Mouse (Mus musculus) retina, postnatal 1 day (tissue): ENCODE data around the gene Snrpf.
"Not testable (repeated sequence)": the region's sequence is repeated elsewhere in the genome, so short reads cannot be mapped to it uniquely, and the experiment has no call there.

Source experiments
- DNase-seq: peaks from one replicate; pipeline ENCODE4 v3.0.0-alpha.2; 2012

The Snrpf gene

DNA sequence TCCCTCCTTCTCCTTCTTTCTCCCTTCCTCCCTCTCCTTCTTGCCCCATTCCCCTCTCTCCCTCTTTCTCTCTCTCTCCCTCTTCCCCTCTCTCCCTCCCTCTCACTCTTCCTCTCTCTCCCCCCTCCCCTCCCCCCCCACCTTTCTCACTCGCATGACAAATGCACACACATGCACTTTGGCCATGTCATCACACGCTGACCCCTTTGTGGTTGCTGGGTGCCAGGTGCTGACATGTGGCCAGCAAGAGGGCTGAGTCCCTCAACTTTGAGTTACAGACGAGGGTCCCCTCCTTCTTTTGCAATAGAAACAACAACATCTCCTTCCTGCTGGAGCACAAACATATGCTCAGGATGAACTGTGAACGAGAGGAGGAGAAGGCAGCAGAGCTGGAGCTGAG lies 14.5 kb downstream of the Snrpf start:
- no peak for DNase-seq

DNA sequence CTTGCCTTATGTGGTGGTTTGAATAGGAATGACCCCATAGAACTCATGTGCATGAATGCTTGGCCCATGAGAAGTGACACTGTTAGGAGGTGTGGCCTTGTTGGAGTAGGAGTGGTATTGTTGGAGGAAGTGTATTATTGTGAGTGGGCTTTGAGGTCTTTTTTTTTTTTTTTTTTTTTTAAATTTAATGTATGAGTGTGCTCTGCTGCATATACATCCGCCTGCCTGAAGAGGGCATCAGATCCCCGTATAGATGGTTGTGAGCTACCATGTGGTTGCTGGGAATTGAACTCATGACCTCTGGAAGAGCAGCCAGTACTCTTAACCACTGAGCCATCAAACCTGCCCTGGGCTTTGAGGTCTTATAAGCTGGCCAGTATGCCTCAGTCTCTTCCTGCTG lies 17.3 kb downstream of the Snrpf start:
- DNase-seq: no peak

DNA sequence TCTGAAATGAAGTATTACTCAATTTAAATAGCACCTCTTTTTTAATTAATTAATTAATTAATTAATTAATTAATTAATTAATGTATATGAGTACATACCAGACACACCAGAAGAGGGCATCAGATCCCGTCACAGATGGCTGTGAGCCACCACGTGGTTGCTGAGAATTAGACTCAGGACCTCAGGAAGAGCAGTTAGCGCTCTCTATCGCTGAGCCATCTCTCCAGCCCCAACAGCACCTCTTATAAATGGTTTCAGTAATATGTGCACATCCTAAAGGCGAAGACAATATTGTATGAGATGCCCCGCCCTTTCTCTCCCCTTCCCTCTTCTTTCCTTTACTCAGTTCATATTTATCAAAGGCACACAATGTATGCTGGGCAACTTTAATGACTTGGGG lies 20.8 kb downstream of the Snrpf start:
- no peak for DNase-seq

DNA sequence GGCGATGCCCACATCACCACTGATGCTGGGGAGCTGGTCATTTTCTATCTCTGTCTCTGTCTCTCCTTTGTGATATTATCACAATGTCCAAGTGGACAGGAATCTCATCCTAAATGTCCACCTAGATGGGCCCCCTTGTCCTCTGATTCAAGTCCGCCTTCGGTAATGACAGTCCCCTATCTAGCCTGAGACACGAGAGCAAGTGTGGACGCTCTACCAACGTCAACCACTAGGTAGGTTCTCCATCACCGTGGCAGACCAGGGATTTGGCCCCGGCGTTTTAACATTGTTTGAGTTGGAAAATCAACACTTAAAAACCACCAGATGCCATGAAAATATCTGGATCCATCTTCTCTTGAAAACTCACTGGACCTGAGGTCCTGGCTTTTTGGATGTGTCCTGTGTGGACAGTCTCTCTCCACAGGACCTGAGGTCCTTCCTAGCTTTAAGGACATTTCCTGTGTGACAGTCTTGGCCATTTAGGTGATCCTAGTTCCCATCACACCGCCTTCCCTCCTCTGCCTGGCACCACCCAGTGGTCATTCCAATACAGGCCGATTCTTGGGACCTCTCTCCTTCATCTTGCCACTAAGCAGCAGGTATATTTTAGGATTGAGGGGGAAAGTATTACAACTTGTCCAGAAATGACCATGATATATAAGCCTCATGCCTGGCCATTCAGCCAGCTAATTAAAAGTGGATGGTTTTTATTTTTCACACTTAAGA lies 21.5 kb downstream of the Snrpf start:
- no peak for DNase-seq

DNA sequence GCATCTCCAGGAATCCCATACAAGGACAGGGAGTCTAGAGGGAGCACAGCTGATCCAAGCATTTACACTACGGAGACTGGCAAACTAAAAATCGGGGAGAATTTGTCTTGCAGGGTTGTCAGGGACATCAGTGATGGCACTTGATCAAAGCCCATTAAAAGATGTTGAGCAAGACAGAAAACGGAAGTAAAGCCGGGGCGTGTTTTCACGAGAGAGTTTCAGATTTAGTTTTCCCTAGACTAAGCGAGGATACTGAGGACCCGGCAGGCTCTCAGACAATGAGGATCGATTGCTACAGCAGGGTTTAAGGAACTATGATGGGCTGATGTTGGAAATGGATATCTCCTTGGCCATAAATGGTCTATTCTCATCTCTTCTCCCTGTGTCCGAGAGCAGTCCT lies 22.4 kb downstream of the Snrpf start:
- no peak for DNase-seq

DNA sequence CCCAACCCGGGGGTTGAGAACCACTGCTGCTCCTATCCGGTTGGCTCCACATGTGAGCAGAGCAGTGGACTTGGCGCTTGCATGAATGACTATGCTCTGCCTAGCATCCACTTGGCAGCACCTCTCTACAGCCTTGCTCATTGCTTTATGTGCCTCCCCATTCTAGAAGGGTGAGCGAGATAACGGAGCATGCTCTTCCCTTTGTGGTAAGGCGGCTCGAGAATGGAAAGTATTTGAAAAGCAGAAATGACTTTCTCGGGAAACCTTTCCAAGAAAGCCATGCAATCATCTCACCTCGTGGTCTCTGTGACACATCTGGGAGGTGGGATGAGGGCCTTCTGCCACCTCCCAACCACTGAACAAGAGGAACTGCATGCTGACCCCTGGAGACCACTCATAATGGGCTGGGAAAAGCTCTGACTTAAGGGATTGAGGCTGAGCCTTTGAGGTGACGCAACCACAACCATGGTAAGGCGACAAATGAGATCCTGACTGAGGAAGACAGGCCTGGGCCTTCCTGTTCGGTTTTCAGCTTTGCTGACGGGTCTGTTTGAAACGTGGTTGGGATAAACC lies 24.9 kb downstream of the Snrpf start:
- DNase-seq: no peak

DNA sequence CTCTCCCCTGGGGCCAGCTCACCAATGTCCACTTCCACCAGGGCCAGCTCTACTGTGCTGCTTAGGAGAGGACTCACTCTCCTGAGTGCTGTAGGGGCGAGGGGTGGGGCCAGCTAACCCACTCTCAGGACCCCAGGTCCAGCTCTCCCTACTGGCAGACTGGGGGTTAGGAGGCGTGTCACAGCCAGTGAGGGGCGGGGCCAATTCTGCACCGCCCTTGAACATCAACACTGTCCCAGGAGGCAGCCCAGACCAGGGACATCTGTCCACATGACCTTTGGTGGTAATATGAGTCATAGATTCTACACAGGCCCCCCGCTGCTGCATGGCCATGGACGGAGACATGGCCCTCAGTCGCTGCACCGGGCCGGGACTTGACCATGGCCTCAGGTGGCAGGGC lies 29.7 kb downstream of the Snrpf start:
- DNase-seq: peak; percentile 14

DNA sequence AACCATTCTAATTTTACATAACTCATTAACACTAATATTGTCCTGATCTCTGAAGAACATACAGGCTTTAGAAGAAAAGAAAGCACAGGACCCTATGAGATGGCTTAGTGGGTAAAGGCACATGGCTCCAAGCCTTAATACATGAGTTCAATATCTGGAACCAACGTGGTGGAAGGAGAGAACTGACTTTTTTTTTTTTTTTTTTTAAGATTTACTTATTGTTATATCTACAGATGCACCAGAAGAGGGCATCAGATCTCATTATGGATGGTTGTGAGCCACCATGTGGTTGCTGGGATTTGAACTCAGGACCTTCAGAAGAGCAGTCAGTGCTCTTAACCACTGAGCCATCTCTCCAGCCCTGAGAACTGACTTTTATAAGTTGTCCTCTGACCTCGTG lies 31.5 kb downstream of the Snrpf start:
- not testable (repeated sequence) for DNase-seq

DNA sequence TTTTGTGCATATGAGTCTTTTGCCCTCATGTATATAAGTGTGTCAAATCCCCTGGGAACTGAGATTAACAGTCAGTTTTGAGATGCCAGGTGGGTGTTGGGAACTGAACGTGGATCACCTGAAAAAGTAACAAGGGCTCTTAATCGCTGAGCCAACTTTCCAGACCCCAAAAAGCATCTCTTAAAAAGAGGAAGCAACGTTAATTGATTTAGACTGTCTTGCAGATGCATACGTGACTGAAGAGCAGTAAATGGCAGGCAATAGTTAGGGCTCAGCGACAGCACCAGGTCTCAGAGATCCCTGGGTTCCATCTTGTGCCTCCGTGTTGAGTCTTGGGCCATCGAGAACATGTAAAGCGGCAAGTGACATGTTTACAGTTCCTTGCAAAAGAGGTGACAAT lies 36.9 kb downstream of the Snrpf start:
- no peak for DNase-seq

DNA sequence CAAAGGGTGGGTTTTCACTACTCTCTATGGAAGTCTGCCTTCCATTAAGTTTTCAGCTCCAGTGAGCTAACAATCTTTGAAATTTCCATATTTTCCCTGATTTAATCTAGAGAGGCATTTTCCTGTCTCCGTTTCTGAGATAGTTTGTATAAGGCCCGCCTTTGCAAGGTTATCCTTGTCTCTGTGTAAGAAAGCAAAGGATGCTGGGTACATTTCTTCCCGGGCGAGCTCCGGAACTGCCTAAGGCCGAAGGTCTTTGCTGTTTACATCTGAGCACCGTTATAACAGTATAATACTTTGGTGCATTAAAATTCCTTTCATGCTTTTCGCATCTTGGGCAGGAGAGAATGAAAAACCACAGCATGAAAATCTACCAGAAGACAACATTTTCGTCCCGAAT lies 39.7 kb downstream of the Snrpf start:
- DNase-seq: no peak

DNA sequence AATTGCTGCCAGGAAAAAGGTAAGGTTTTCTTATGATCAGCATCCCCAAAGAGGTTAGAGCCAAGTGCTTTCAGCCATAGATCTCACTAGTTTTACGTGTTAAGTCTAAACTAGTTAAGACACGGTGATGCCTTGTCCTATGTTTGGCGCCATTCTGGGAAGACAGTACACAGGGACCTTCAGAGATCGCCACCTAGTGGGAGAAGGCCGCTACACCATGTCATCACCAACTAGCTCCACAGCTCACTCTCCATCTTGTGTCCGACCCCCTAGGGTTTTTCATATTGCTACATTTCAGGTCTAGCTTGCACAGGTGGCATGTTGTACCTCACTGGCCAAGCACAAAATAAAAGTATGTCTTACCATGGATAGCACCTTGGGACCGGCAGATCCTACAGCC lies 40.5 kb downstream of the Snrpf start:
- peak; percentile 88 for DNase-seq

DNA sequence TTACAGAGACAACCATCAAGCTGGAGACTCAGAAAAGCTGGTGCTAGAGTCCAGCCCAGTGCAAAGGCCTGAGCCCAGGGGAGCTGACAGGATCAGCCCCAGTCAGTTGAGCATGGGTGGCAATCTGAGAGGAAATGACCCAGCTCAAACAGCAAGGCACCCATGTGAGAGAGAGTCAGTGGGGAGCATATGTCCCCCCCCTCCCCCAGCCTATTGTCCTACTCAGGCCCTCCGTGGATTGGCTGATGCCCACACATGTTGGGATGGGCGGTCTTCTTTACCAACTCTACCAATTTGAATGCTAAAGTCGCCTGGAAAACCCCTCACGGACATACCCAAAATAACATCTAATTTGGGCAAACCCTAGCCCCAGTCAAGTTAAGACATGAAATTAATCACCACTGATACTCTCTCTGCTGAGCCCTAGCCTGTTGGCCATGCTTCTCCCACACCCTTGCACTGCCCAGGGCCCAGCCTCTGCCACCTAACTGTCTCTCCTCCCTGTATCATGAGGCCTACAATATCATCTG lies 41.7 kb downstream of the Snrpf start:
- DNase-seq: no peak

DNA sequence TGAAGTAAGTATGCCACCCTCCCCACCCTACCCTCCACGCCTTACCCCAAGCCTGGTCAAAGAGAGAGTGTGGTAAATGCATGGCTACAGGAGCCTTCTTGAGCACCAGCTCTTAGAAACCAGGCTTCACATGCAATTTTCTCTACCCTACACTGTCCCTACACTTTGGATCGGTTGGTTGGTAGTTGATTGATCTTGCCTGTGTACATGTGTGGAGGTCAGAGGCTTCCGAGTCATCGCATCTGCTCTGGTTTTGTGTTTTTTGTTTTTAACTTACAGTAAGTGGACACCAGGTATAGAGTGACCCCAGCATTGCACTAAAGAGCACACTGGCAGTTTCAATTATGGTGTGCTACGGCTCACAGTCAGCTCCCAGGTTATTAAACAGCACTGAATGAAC lies 45.3 kb downstream of the Snrpf start:
- peak; percentile 27 for DNase-seq

DNA sequence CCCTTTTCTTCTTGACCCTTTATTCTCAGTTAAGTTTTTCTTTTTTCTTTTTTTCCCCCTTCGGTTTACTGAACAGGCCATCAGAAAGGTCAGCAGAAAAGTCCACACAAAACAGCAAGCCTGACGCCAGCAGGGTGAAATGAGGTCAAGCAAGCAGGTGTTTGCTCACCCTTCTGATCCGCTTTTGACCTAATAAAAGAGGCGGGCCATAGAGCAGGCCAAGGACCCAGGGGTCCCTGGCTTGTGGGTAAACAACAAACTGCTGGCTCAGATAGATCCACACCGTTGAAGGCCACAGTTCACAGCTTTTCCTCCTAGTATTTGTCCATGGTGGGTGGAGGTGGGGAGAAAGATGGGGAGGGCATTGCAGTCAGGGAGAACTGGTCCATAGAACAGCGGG lies 46.3 kb downstream of the Snrpf start:
- DNase-seq: peak; percentile 55

DNA sequence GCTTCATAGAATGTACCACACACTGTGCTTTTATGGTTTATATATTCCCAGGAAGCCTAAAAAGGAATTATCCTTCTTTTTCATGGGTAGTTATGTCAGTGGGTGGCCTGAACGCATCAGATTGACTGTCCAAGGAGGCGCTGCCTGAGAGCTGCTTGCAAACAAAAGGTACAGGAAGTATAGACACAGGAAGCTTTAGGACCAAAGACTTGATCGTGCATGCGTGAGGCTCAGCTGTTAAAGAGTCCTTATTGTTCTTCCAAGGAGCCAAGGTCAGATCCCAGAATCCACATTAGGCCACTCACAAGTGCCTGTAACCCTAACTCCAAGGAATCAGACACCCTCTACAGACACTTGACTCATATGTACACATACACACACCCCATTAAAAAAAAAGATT lies 47.1 kb downstream of the Snrpf start:
- peak; percentile 5 for DNase-seq

DNA sequence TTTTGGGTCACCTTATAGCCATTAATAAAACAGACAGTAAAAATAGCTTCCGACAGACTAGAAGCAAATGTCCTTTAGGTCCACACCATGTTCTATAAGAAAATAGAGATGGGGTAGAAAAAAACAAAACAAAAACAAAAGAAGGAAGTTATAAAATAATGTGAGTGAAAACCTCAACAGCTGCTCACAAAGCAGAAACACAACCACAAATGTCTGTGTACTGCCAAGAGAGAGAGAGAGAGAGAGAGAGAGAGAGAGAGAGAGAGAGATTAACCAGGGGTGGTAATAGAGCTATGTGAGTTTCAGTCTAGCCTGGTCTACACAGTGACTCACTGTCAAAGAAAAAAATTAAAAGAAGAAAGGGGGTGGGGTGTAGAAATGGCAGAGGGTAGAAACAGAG lies 47.9 kb downstream of the Snrpf start:
- DNase-seq: no peak

DNA sequence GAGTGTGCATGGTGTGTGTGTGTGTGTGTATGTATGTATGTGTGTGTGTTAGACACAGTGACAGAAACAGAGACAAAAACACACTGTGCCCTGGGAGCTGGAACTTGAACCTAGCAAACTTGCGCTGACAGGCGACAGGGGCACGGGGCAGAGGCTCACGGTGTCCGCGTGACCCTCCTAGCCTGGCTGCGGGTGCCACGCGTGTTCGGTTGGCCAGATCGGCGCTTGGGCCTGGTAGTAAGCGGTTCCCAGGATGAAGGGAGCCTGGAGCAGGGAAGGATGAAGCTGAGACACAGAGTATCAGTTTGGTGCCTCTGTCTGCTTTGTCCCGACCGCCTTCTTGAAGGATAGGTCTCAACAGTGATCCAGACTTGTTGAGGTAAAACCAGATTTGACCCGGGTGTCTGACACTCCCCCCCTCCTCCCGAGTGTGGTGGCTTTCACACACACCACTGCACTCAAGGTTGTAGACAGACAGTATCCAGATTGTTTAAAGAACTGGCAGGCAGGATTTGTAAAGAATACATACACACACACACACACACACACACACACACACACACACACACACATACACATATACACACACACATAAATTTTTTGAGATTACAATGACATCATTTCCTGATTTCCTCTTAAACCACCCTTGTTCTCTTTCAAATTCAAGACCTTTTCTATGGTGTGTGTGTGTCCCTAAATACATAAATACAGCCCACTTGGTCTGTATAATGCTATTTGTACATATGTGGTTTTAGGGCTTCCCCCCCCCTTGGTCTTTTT lies 48.9 kb downstream of the Snrpf start, which contains the start of gene Ccdc38:
Gene Ccdc38, plus strand, starts transcription at position 202 of the 780 bp plus-strand sequence.
- DNase-seq: no peak

DNA sequence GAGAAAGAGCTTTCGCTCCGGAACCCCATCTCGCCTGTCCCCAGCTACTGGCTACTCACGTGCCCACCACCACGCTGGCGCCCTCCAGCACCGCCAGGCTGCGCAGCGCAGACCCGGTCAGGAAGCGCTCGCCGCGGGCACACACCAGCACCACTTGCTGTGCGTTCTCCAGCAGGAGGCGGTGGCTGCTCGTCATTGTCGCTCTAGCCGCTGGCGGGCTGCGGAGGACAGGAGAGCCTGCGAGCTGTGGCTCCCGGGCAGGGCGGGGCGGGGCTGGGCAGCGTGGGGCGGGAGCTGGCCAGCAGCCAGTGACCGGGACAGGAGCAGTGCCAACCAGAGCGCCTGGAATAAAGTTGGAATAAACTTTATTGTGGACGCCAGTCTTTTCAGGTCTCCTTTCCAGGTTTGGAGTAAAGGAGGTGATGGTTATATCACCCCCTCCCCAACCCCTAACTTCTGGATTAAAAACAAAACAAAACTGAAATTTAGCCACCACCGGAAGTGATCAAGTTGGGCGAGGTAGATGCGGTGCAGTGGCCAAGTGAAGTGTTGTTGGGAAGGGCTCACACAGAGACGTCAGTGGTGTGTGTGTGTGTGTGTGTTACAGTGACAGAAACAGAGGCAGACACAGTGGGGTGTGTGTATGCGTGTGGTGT lies 49.6 kb downstream of the Snrpf start, which contains the start of gene Amdhd1:
Gene Amdhd1, minus strand, starts transcription at position 259 of the 656 bp plus-strand sequence.
- DNase-seq: peak; percentile 94

DNA sequence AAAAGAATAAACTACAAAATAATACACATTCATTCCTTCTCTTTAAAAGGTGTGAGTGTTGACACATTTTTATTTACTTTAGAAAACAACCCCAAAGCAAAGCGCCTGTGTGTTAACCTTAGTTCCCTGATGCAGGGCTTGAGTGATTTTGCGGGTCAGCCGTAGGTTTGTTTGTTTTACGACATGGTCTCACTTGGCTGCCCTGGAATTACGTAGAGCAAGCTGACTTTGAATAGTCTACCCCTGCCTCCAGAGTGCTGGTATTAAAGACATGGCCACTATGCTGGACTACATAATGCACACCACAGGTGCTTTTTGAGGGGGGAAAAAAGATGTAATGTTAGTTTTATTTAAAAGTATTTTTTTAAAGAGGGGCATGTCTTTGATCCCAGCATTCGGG lies 50.7 kb downstream of the Snrpf start:
- no peak for DNase-seq

DNA sequence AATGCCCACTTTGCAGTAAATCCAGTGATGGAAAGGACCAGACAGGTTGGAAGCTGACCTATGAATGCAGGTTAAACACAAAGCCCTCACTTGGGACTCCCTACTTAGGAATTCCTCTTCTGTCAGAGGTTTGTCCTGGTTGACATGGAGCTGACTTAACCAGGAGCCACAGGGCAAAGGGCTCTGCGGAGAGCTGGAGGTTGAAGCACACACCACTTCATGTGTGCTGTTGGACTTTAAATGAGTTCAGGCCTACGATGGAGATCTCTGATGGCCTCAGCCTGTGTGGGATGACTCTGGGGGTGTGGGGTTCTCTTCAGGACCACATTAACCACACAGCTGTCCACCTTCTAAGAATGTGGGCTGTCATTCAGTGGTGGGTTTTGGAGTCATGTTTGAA lies 51.2 kb downstream of the Snrpf start:
- DNase-seq: no peak
